Mouse (Mus musculus): ENCODE results near the gene Bri3bp.

The Bri3bp gene

GRCm38 (mm10) chr5:125409348-125410090 lies 31.8 kb upstream of the Bri3bp start:
- WGBS, result 18% methylated on average over 20 of the region's 20 CpGs

GRCm38 (mm10) chr5:125411972-125412530 lies 29.3 kb upstream of the Bri3bp start:
- WGBS, result 60% methylated on average over 5 of the region's 5 CpGs

GRCm38 (mm10) chr5:125412536-125412935 lies 28.8 kb upstream of the Bri3bp start:
- WGBS, result 85% methylated on average over 8 of the region's 8 CpGs

- WGBS, result 46% methylated on average over 4 of the region's 4 CpGs
Measured at GRCm38 (mm10) chr5:125413763-125414162, 27.6 kb upstream of the Bri3bp start.

- 95% methylated on average over 8 of the region's 8 CpGs for WGBS
Measured at GRCm38 (mm10) chr5:125416183-125416582, 25.2 kb upstream of the Bri3bp start.

GRCm38 (mm10) chr5:125418636-125419035 lies 22.7 kb upstream of the Bri3bp start:
- 82% methylated on average over 12 of the region's 12 CpGs for WGBS

- 80% methylated on average over 11 of the region's 11 CpGs for WGBS
Measured at GRCm38 (mm10) chr5:125419124-125419523, 22.2 kb upstream of the Bri3bp start.

- 93% methylated on average over 10 of the region's 10 CpGs for WGBS
Measured at GRCm38 (mm10) chr5:125425698-125426276, 15.6 kb upstream of the Bri3bp start.

- WGBS, result 97% methylated on average over 10 of the region's 10 CpGs
Measured at GRCm38 (mm10) chr5:125426343-125426742, 15.0 kb upstream of the Bri3bp start.

- WGBS, result 93% methylated on average over 2 of the region's 2 CpGs
Measured at GRCm38 (mm10) chr5:125432324-125432723, 9.0 kb upstream of the Bri3bp start.

- under 1% methylated on average over 46 of the region's 46 CpGs for WGBS
Measured at GRCm38 (mm10) chr5:125433793-125434337, 7.5 kb upstream of the Bri3bp start, which contains the start of gene Dhx37. Dhx37 (minus strand) TSS chr5:125434121.

GRCm38 (mm10) chr5:125434347-125434746 lies 7.0 kb upstream of the Bri3bp start:
- 61% methylated on average over 15 of the region's 15 CpGs for WGBS

- 15% methylated on average over 7 of the region's 7 CpGs for WGBS
Measured at GRCm38 (mm10) chr5:125440583-125441233, 660 bp upstream of the Bri3bp start.

GRCm38 (mm10) chr5:125442136-125442995 lies 998 bp downstream of the Bri3bp start:
- 30% methylated on average over 27 of the region's 27 CpGs for WGBS

- 79% methylated on average over 5 of the region's 5 CpGs for WGBS
Measured at GRCm38 (mm10) chr5:125443335-125443734, 2.0 kb downstream of the Bri3bp start.

GRCm38 (mm10) chr5:125443915-125444314 lies 2.5 kb downstream of the Bri3bp start:
- 93% methylated on average over 3 of the region's 3 CpGs for WGBS

GRCm38 (mm10) chr5:125444554-125444953 lies 3.2 kb downstream of the Bri3bp start:
- WGBS, result 88% methylated on average over 4 of the region's 4 CpGs

- 37% methylated on average over 7 of the region's 7 CpGs for WGBS
Measured at GRCm38 (mm10) chr5:125446344-125446743, 5.0 kb downstream of the Bri3bp start.

GRCm38 (mm10) chr5:125448026-125448425 lies 6.7 kb downstream of the Bri3bp start:
- 65% methylated on average over 3 of the region's 3 CpGs for WGBS

GRCm38 (mm10) chr5:125448631-125449030 lies 7.3 kb downstream of the Bri3bp start:
- WGBS, result 83% methylated on average over 4 of the region's 4 CpGs

- WGBS, result 50% methylated on average over 5 of the region's 5 CpGs
Measured at GRCm38 (mm10) chr5:125449306-125449705, 7.9 kb downstream of the Bri3bp start.
